Mouse (Mus musculus): ENCODE measurements around the gene Stx1a.

Gene Stx1a

GRCm38 (mm10) chr5:135008671-135009589 is 14.4 kb upstream of the Stx1a start, which contains the start of gene Abhd11:
TSS of gene Abhd11 (plus strand) at chr5:135009152.
- DNase-seq = peak; percentile 97 to 100

- peak; percentile 87 to 89 for DNase-seq
These were observed 13.5 kb upstream of the Stx1a start for GRCm38 (mm10) chr5:135009590-135010319.

DNA sequence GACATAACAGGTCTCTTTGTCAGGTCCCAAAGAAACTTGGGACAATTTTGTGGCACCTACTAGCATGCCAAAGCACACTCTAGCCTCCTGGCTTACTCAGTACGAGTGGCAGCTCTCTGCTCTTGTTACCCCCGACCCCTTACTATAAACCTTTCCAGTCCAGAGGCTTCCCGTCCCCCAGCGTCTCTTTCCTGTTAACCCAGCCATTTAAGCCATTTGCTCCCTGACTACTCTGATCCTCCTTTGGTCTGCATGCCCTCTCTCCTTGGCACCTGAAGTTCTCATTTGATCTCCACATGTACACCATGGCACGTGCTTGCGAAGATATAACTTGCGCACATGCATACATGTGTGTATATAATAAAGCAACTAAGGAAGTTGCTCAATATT is 13.0 kb upstream of the Stx1a start:
- no peak for DNase-seq

DNA sequence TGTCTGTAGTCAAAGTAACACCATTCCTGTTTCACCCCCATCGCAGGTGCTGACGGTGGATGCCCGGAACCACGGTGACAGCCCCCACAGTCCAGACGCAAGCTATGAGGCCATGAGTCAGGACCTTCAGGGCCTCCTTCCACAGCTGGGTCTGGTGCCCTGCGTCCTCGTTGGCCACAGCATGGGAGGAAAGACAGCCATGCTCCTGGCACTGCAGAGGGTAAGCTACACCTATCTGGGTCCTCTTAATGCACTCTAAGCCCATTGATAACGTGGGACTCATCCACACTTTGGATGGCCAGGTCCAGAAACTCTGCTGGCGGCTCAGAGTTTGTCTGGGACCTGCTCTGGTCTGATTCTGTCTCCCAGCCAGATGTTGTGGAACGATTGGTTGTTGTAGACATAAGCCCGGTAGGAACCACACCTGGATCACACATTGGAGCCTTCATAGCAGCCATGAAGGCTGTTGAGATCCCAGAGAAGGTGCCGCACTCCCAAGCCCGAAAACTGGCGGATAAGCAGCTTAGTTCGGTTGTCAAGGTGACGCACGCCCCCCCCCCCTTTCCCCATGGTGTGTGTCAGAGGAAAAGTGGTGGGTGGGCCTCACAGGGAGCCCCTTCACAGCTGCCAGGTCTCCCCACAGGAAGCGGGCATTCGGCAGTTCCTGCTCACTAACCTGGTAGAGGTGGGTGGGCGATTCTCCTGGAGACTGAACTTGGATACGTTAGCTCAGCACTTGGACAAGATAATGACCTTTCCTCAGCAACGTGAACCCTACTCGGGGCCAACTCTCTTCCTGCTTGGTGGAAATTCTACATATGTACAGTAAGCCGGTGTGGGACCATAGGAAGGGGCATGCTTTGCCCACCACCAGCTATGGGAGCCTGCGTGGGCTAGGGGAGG is 12.2 kb upstream of the Stx1a start:
- no peak for DNase-seq

DNA sequence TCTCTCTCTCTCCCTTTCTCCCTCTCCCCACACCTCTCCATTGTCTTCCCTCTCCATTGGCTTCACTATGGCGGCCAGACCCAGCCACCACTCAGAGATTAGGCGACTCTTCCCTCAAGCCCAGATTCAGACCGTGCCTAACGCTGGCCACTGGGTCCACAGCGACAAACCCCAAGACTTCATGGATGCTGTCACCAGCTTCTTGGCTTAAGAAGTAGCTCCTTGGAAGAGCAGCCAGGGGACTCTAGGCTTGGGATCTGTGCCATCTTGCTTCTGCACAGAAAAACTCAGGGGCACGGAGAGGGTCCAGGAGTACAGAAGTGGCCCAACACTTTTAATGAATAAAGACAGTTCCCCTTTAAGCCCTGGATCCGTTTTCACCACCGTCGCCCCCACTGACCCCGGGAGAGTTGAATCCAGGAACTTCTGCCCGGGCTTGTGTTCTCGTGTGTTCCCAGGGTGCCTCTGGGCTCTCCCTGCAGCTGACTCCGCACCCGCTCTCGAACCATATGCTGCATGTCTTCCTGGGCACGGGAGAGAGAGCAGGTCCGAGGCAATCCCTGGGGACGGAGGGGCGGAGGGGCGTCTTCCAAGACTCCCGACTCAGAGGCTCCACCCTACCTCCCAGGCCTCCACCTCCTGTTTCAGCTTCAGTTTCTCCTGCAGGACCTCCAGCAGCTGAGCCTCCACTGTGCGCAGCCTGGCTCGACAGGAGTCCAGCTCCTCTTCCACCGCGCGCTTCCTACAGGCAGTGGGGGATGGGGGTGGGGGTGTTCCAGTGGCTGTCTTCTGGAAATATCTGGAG is 11.3 kb upstream of the Stx1a start:
- DNase-seq = no peak

GRCm38 (mm10) chr5:135012671-135013441 is 10.4 kb upstream of the Stx1a start:
- DNase-seq = peak; percentile 82 to 87

DNA sequence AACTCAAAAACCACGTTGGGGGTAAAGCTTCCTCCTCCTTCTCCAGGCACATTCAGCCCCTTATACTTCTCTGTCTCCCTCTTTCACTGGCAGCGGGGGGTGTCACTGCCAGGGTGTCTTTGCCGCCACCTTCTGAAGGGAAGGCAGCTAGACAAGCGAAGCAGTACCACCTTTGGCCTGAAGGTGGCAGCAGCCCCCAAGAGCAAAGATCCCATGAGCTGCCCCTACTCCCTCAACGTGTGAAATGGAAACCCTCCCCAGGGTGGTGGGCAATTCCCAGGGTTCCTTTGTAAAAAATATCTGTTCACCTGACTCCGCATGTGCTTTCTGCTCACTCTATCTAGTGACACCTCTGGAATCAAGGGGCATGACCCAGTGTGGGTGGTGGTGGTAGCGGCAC is 7.8 kb upstream of the Stx1a start:
- peak; percentile 86 to 92 for DNase-seq

GRCm38 (mm10) chr5:135016224-135016759 is 7.0 kb upstream of the Stx1a start:
- DNase-seq = no peak

GRCm38 (mm10) chr5:135021814-135022213 is 1.5 kb upstream of the Stx1a start:
- DNase-seq = peak; percentile 92 to 93

- DNase-seq = no peak
These were observed 1.5 kb downstream of the Stx1a start for GRCm38 (mm10) chr5:135024665-135025224.

DNA sequence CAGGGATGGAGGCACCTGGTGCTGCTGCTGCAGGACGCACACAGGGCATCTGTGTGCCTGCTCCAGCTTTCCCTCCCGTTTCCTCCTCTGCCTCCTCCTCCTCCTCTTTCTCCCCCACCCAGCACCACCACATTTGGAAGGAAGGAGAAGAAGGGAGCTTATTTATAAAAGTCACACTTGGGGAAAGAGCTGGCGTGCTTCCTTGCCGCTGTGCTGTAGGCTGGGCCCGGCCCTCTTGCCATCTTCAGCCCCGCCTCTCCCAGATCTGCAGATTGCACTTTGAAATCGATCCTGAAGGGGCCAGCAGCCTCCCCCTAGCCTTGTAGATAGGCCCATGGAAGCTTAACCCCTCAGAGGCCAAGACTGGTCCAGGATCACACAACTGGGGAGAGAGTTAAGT is 2.6 kb downstream of the Stx1a start:
- DNase-seq = no peak

GRCm38 (mm10) chr5:135029007-135029854 is 5.9 kb downstream of the Stx1a start:
- DNase-seq = peak; percentile 71 to 76

DNA sequence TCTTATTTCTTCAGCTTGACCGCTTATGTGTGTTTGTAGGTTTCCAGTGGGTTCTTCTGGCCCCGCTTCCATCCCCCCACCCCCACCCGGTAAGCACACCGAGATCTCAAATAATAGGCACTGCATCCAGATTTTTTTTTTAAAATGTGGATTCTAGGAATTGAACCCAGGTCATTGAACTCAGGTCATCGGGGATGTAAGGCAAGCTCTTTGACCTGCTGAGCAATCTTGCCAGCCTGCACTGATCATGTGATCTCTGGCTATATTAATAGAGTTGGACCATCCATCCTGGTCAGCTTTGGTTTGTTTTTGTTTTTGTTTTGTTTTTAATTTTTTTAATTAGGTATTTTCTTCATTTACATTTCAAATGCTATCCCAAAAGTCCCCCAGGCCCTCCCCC is 9.3 kb downstream of the Stx1a start:
- no peak for DNase-seq

DNA sequence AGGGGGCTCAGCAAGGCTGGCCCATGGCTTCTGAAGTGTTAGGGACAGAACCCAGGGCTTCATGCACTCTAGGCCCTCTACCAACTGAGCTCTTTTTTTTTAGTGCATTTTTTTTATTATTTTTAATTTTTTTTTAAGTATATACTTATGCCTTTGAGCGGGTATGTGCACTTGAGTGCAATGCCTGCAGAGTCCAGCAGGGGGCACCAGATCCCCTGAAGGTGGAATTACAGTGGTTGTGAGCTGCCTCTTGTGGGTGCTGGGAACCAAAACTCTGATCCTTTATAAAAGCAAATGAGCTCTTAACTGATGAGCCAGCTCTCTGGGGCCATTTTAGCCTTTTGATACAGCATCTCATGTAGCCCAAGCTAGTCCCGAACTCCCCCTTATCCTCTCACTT is 11.3 kb downstream of the Stx1a start:
- DNase-seq = no peak

- DNase-seq = no peak
These were observed 12.5 kb downstream of the Stx1a start for GRCm38 (mm10) chr5:135035608-135036359.

DNA sequence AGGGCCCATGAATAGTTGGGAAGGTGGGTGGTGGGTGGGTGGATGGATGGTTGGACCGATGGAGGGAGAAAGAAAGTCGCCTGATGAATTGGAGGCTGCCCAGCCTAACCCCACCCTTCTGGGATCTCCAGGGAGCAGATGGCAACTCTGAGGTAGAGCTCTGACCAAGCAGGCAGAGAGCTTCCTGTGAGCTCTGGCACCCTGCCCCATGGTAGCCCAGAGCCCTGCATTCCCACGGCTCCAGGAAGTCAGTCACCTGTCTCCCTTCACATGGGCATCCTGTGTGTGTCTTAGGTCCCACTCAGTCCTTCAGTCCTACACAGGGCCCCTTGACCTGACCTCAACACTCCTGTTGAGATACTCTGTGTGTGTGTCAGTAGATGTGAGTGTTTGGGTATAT is 14.7 kb downstream of the Stx1a start:
- DNase-seq = peak in 1 of 2 experiments; percentile 28

- DNase-seq = no peak
These were observed 16.3 kb downstream of the Stx1a start for GRCm38 (mm10) chr5:135039541-135039940.

DNA sequence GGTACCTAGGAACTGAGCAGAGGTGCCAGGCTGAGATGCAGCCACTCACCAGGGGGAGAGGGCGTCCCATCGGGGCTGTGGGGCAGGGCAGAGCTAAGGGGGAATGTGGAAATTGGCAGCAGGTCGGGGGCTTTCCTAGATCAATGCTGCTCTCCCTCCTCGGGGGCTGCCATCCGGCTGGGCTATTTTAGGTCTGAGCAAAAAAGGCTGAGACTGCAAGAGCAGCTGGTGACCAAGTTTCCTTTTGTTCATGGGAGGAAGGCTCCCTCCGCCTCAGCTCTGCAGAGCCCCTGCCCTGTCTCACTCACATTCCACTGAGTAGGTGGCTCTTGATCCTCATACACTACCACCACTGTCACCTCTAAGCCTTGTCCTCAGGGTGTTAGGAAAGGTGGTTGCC is 16.8 kb downstream of the Stx1a start:
- no peak for DNase-seq

GRCm38 (mm10) chr5:135040777-135041176 is 17.5 kb downstream of the Stx1a start:
- DNase-seq = no peak

Data from cerebellum, adult 18-20 months (tissue).